Mouse (Mus musculus) limb, embryonic 14.5 days (tissue): Measurements from ENCODE around the gene Mn1. TPM values are rescaled to one million over a fixed set of nuclear protein-coding genes. Genes with fewer than 3 reads are reported as not detected.

Experiments
- ATAC-seq: fragments of 200-750 bp; cut with Nextera tagmentation; 2 replicates; pipeline ENCODE4 v1.8.0; 2017; ENCODE audit warnings: low read depth, moderate number of reproducible peaks, moderate TSS enrichment; ENCODE audit not compliant: low FRiP score
- DNase-seq: peaks from one replicate; pipeline ENCODE4 v3.0.0-alpha.2; 2015; ENCODE audit warnings: low spot score
- H3K27ac ChIP-seq: fragments of 300-500 bp; sonication (generic); replicated peaks from 2 replicates; pipeline ENCODE4 v1.5.1; 2014; ENCODE audit warnings: low read depth, mild to moderate bottlenecking, low read length, moderate library complexity, mixed read lengths
- H3K27me3 ChIP-seq: fragments of 300-500 bp; sonication (generic); 2 replicates; pipeline ENCODE4 v1.6.1; 2014; ENCODE audit warnings: low read length, mixed read lengths; ENCODE audit not compliant: control insufficient read depth, insufficient read depth
- H3K36me3 ChIP-seq: fragments of 300-500 bp; sonication (generic); 2 replicates; pipeline ENCODE4 v1.6.1; 2014; ENCODE audit warnings: mild to moderate bottlenecking, low read length, moderate library complexity, mixed read lengths; ENCODE audit not compliant: control insufficient read depth, insufficient read depth
- H3K4me1 ChIP-seq: fragments of 300-500 bp; sonication (generic); 2 replicates; pipeline ENCODE4 v1.6.1; 2014; ENCODE audit warnings: antibody characterized with exemption, low read length, mixed read lengths; ENCODE audit not compliant: control insufficient read depth, insufficient read depth
- H3K4me2 ChIP-seq: fragments of 300-500 bp; sonication (generic); replicated peaks from 2 replicates; pipeline ENCODE4 v1.6.1; 2014; ENCODE audit warnings: low read depth, mild to moderate bottlenecking, low read length, moderate library complexity; ENCODE audit not compliant: severe bottlenecking
- H3K4me3 ChIP-seq: fragments of 300-500 bp; sonication (generic); replicated peaks from 2 replicates; pipeline ENCODE4 v1.5.1; 2014; ENCODE audit warnings: low read length
- H3K9ac ChIP-seq: fragments of 300-500 bp; sonication (generic); 2 replicates; pipeline ENCODE4 v1.6.1; 2014; ENCODE audit warnings: mild to moderate bottlenecking, low read depth, low read length, moderate library complexity; ENCODE audit not compliant: severe bottlenecking
- H3K9me3 ChIP-seq: fragments of 300-500 bp; sonication (generic); 2 replicates; pipeline ENCODE4 v1.6.1; 2016; ENCODE audit warnings: low read length; ENCODE audit not compliant: control insufficient read depth
- POLR2A ChIP-seq: fragments of 200-500 bp; IDR thresholded peaks from 2 replicates; pipeline ENCODE4 v1.8.0; 2012; ENCODE audit warnings: inconsistent platforms, mild to moderate bottlenecking, moderate library complexity, borderline replicate concordance; ENCODE audit not compliant: insufficient read depth, insufficient read length; ENCODE audit errors: extremely low read depth
- WGBS: fragments of 180-500 bp; shearing (Covaris S2); extraction: QIAGEN DNeasy Blood & Tissue Kit; methylation state at CpG from one replicate; pipeline ENCODE4 v1.1.7; 2014; 5-methylcytosine and 5-hydroxymethylcytosine counted together
- polyA plus RNA-seq, 2 experiments: library from polyadenylated mRNA; depleted of rRNA in 1 of 2; stranded (reverse) in 1 of 2; unstranded in 1 of 2; fragments of >200 nt; fragmentation: Nextera tagmentation in 1 of 2; extraction: Ambion mirVana in 1 of 2; gene quantifications; 2 replicates each; pipeline versions ENCODE4 v1.2.1 to v1.2.3; 2012 to 2014

Mn1 gene
- polyA plus RNA-seq, 2 experiments = 11.4 to 18.2 TPM

- H3K27ac ChIP-seq = no peak overlapping the region
- no peak overlapping the region for H3K4me3 ChIP-seq
- WGBS = 74% methylated on average over 19 of the region's 19 CpGs
- TF ChIP-seq POLR2A = no peak
- no peak for ATAC-seq
- no peak overlapping the region for H3K9ac ChIP-seq
- H3K4me2 ChIP-seq = no peak overlapping the region
- no peaks in the 10 kb centered on the region for H3K9me3 ChIP-seq
- no peak for DNase-seq
- H3K36me3 ChIP-seq = no peaks in the 10 kb centered on the region
- no peaks in the 10 kb centered on the region for H3K27me3 ChIP-seq
- peaks cover 14% of the 10 kb centered on the region for H3K4me1 ChIP-seq
These were observed 15.1 kb upstream of the Mn1 start for GRCm38 (mm10) chr5:111401879-111402650.

GRCm38 (mm10) chr5:111402651-111402996, 14.5 kb upstream of the Mn1 start:
- ATAC-seq = no peak

GRCm38 (mm10) chr5:111404721-111405120, 12.4 kb upstream of the Mn1 start:
- no peak for ATAC-seq
- 68% methylated on average over 6 of the region's 6 CpGs for WGBS

More at GRCm38 (mm10) chr5:111402651-111402996, 14.5 kb upstream of the Mn1 start:
- Histone ChIP-seq H3K27me3 (no peaks in the 10 kb centered on the region), H3K9me3 (no peaks in the 10 kb centered on the region), H3K4me1 (peaks cover 10% of the 10 kb centered on the region), H3K9ac (no peak overlapping the region), H3K36me3 (no peaks in the 10 kb centered on the region), H3K4me3 (no peak overlapping the region), H3K4me2 (no peak overlapping the region), H3K27ac (no peak overlapping the region)
- TF ChIP-seq POLR2A = no peak
- WGBS = 84% methylated on average over 6 of the region's 6 CpGs
- no peak for DNase-seq

GRCm38 (mm10) chr5:111408470-111409105, 8.6 kb upstream of the Mn1 start:
- Histone ChIP-seq H3K9ac (no peak overlapping the region; the same call in 1 of the 2 replicates), H3K4me3 (0 out of 2 replicates have a peak overlapping the region, but pooled peaks have one; percentile 8), H3K27ac (peak overlapping the region; percentile 83), H3K9me3 (no peaks in the 10 kb centered on the region), H3K36me3 (no peaks in the 10 kb centered on the region), H3K4me1 (peaks cover 28% of the 10 kb centered on the region), H3K27me3 (0 out of 2 replicates have a peak, but pooled peaks cover 13% of the 10 kb centered on the region), H3K4me2 (peak overlapping the region; percentile 33)
- WGBS = 4% methylated on average over 14 of the region's 14 CpGs
- peak; percentile 86 for ATAC-seq
- no peak for TF ChIP-seq POLR2A
- DNase-seq = peak; percentile 87

More at GRCm38 (mm10) chr5:111404721-111405120, 12.4 kb upstream of the Mn1 start:
- Histone ChIP-seq H3K27ac (no peak overlapping the region), H3K9me3 (no peaks in the 10 kb centered on the region), H3K4me3 (no peak overlapping the region), H3K9ac (no peak overlapping the region), H3K27me3 (no peaks in the 10 kb centered on the region), H3K36me3 (no peaks in the 10 kb centered on the region), H3K4me1 (peaks cover 23% of the 10 kb centered on the region), H3K4me2 (no peak overlapping the region)
- DNase-seq = no peak
- TF ChIP-seq POLR2A = no peak

- Histone ChIP-seq H3K36me3 (no peaks in the 10 kb centered on the region), H3K9ac (no peak overlapping the region), H3K9me3 (no peaks in the 10 kb centered on the region), H3K4me2 (no peak overlapping the region), H3K4me3 (no peak overlapping the region), H3K27me3 (0 out of 2 replicates have a peak, but pooled peaks cover 13% of the 10 kb centered on the region), H3K27ac (peak overlapping the region; percentile 83; the same call in 1 of the 2 replicates), H3K4me1 (peaks cover 35% of the 10 kb centered on the region)
- whole genome bisulfite sequencing = 6% methylated on average over 1 of the region's 1 CpGs
- TF ChIP-seq POLR2A = no peak
- DNase-seq (no peak), ATAC-seq (no peak)
These were observed 7.6 kb upstream of the Mn1 start for GRCm38 (mm10) chr5:111409412-111410044.
